Mouse (Mus musculus) neutrophil, adult 65 days (primary cell): ENCODE measurements around the gene Olfr1425. TPM values are rescaled to one million over a fixed set of nuclear protein-coding genes. Genes with fewer than 3 reads are reported as not detected.

ENCODE experiments used
- total RNA-seq: library from RNA; stranded (reverse); gene quantifications from 2 replicates; pipeline ENCODE4 v1.2.4, GENCODE M21; 2023

The Olfr1425 gene
- not detected in 2 replicates for total RNA-seq

GRCm38 (mm10) chr19:12077631-12078030, at the start of gene Olfr1425:
Gene Olfr1425, minus strand, starts transcription at chr19:12077731.

GRCm38 (mm10) chr19:12123103-12123502, 45.6 kb upstream of the Olfr1425 start, which contains the start of gene Olfr76:
Gene Olfr76, minus strand, starts transcription at chr19:12123203.

GRCm38 (mm10) chr19:12115797-12116196, 38.3 kb upstream of the Olfr1425 start, which contains the start of gene Olfr1428:
Gene Olfr1428, minus strand, starts transcription at chr19:12115897.

GRCm38 (mm10) chr19:12103234-12103633, 25.7 kb upstream of the Olfr1425 start, which contains the start of gene Olfr1427:
Gene Olfr1427, minus strand, starts transcription at chr19:12103334.

GRCm38 (mm10) chr19:12091913-12092312, 14.4 kb upstream of the Olfr1425 start, which contains the start of gene Olfr1426:
Gene Olfr1426, minus strand, starts transcription at chr19:12092013.

DNA sequence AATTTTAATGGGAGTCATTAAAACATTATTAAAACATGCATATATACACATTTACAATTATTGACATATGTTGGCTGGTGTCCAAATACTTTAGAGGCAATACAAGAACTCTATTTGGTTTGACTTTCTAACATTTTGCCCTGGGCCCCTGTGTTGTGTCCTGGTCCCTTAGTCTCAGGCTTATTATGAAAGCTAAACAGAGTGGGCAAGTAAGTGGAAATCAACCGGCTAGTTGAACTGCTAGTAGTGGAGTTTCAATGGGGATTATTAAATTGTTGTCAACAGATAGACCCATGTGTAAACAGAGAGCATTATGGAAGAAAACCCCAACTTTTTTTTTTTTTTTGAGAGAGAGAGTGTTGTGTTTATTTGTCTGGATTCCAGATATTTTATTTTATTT, 14.9 kb downstream of the Olfr1425 start, which contains the start of gene Olfr1424:
TSS of gene Olfr1424 (minus strand) at position 101 of the 400 bp plus-strand sequence.

DNA sequence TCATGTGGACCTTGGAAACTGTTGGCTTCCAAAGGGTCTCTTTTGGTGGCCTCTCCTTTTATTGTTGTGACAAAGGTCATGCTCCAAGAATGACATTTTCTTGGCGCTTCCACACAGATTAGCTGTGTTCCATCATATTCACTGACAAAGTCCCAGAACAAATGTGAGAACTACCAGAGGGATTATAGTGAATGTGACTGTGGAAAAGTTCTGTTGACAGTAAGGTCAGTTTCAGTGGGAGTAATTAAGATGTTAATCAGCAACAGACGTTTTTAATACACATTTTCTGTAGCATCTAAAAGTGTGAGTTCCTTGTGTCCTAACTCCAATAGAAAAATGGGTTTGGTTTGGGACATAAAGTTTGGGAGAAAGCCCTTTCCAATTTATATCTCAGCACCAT, 36.3 kb downstream of the Olfr1425 start, which contains the start of gene Olfr1423:
TSS of gene Olfr1423 (minus strand) at position 101 of the 400 bp plus-strand sequence.

Other genes starting within 250 kb of the Olfr1425 start
- not detected in 2 replicates for gene Olfr1417, start 238.5 kb downstream of the Olfr1425 start, total RNA-seq
- not detected in 2 replicates for gene Olfr1418, start 216.7 kb downstream of the Olfr1425 start, total RNA-seq
- gene Olfr1419, start 202.6 kb downstream of the Olfr1425 start, total RNA-seq: not detected in 2 replicates
- not detected in 2 replicates for gene Olfr1420, start 191.2 kb downstream of the Olfr1425 start, total RNA-seq
- 34.1 and 46.7 TPM in 2 replicates for gene Patl1, start 165.3 kb downstream of the Olfr1425 start, total RNA-seq
- gene Osbp, start 111.8 kb downstream of the Olfr1425 start, total RNA-seq: 33.5 and 40.1 TPM in 2 replicates
- gene Olfr1423, start 36.4 kb downstream of the Olfr1425 start, total RNA-seq: not detected in 2 replicates
- not detected in 2 replicates for gene Olfr1424, start 15.0 kb downstream of the Olfr1425 start, total RNA-seq
- not detected in 2 replicates for gene Olfr1426, start 14.3 kb upstream of the Olfr1425 start, total RNA-seq
- not detected in 2 replicates for gene Olfr1427, start 25.6 kb upstream of the Olfr1425 start, total RNA-seq
- gene Olfr1428, start 38.2 kb upstream of the Olfr1425 start, total RNA-seq: not detected in 2 replicates
- not detected in 2 replicates for gene Olfr76, start 45.5 kb upstream of the Olfr1425 start, total RNA-seq
- gene Olfr1555-ps1, start 92.4 kb upstream of the Olfr1425 start, total RNA-seq: not detected in 2 replicates
- gene Olfr1431, start 122.9 kb upstream of the Olfr1425 start, total RNA-seq: not detected in 2 replicates
- not detected in 2 replicates for gene Olfr1432, start 154.9 kb upstream of the Olfr1425 start, total RNA-seq
- not detected in 2 replicates for gene Olfr262, start 163.9 kb upstream of the Olfr1425 start, total RNA-seq
- not detected in 2 replicates for gene Olfr235, start 183.3 kb upstream of the Olfr1425 start, total RNA-seq
- not detected in 2 replicates for gene Olfr1434, start 202.1 kb upstream of the Olfr1425 start, total RNA-seq
- not detected in 2 replicates for gene Olfr1436, start 221.4 kb upstream of the Olfr1425 start, total RNA-seq
- not detected in 2 replicates for gene Olfr1437, start 247.4 kb upstream of the Olfr1425 start, total RNA-seq